Mouse (Mus musculus): ENCODE measurements around the gene Kcnab3. TPM values are rescaled to one million over a fixed set of nuclear protein-coding genes. Genes with fewer than 3 reads are reported as not detected.

Kcnab3 gene
- polyA plus RNA-seq, 1 experiment from 2014 or later, result 1.1 TPM

- Histone ChIP-seq H3K9me3 (no peaks in the 10 kb centered on the region), H3K27me3 (replicated peaks; ENCODE audit: low read depth, poor library complexity, severe bottlenecking) (peaks cover 13% of the 10 kb centered on the region), H3K4me3 (peak overlapping the region; percentile 78), H3K4me1 (peaks cover 46% of the 10 kb centered on the region), H3K36me3 (replicated peaks) (peaks cover 41% of the 10 kb centered on the region), H3K27ac (replicated peaks) (no peak overlapping the region)
- 83% methylated on average over 6 of the region's 6 CpGs for WGBS
- no peak for DNase-seq (ENCODE audit: low spot score)
These were observed 4.0 kb upstream of the Kcnab3 start for GRCm38 (mm10) chr11:69322010-69322409.

GRCm38 (mm10) chr11:69322693-69323471, 3.2 kb upstream of the Kcnab3 start:
- H3K4me1 ChIP-seq, result peaks cover 52% of the 10 kb centered on the region
- 33% methylated on average over 18 of the region's 18 CpGs for WGBS

GRCm38 (mm10) chr11:69323667-69324111, 2.4 kb upstream of the Kcnab3 start, which contains the start of the genes Cntrob and Trappc1:
Gene Cntrob (minus strand): TSS chr11:69323775.
Gene Trappc1 (plus strand): TSS chr11:69323980.
- Histone ChIP-seq H3K36me3 (replicated peaks) (peaks cover 25% of the 10 kb centered on the region), H3K27me3 (replicated peaks; ENCODE audit: low read depth, poor library complexity, severe bottlenecking) (peaks cover 30% of the 10 kb centered on the region), H3K4me3 (peak within 1 kb of the TSS; percentile 78), H3K9me3 (no peaks in the 10 kb centered on the region), H3K4me1 (peaks cover 52% of the 10 kb centered on the region), H3K27ac (replicated peaks) (peak within 1 kb of the TSS; percentile 96)
- WGBS, result 0% methylated on average over 30 of the region's 30 CpGs
- peak; percentile 100 for DNase-seq (ENCODE audit: low spot score)

More at GRCm38 (mm10) chr11:69322693-69323471, 3.2 kb upstream of the Kcnab3 start:
- peak; percentile 17 for DNase-seq (ENCODE audit: low spot score)
- Histone ChIP-seq H3K27ac (replicated peaks) (peak overlapping the region; percentile 96), H3K4me3 (peak overlapping the region; percentile 78), H3K36me3 (replicated peaks) (peaks cover 33% of the 10 kb centered on the region), H3K27me3 (replicated peaks; ENCODE audit: low read depth, poor library complexity, severe bottlenecking) (peaks cover 22% of the 10 kb centered on the region), H3K9me3 (no peaks in the 10 kb centered on the region)

GRCm38 (mm10) chr11:69324749-69325148, 1.3 kb upstream of the Kcnab3 start:
- Histone ChIP-seq H3K36me3 (replicated peaks) (peaks cover 14% of the 10 kb centered on the region), H3K4me1 (peaks cover 52% of the 10 kb centered on the region), H3K9me3 (no peaks in the 10 kb centered on the region), H3K27ac (replicated peaks) (no peak overlapping the region), H3K27me3 (replicated peaks; ENCODE audit: low read depth, poor library complexity, severe bottlenecking) (peaks cover 40% of the 10 kb centered on the region), H3K4me3 (peak overlapping the region; percentile 78)
- DNase-seq (ENCODE audit: low spot score), result no peak
- WGBS, result 82% methylated on average over 6 of the region's 6 CpGs

GRCm38 (mm10) chr11:69326408-69327156, 524 bp downstream of the Kcnab3 start:
- Histone ChIP-seq H3K27me3 (replicated peaks; ENCODE audit: low read depth, poor library complexity, severe bottlenecking) (peaks cover 59% of the 10 kb centered on the region), H3K4me3 (peak overlapping the region; percentile 78), H3K27ac (replicated peaks) (peak overlapping the region; percentile 66), H3K4me1 (peaks cover 58% of the 10 kb centered on the region), H3K36me3 (replicated peaks) (no peaks in the 10 kb centered on the region), H3K9me3 (no peaks in the 10 kb centered on the region)
- 1% methylated on average over 45 of the region's 45 CpGs for WGBS
- DNase-seq (ENCODE audit: low spot score), result no peak

- H3K9me3 ChIP-seq, result no peaks in the 10 kb centered on the region
- 8% methylated on average over 9 of the region's 9 CpGs for WGBS
- peaks cover 58% of the 10 kb centered on the region for H3K4me1 ChIP-seq
- no peaks in the 10 kb centered on the region for H3K36me3 ChIP-seq (replicated peaks)
- peak overlapping the region; percentile 78 for H3K4me3 ChIP-seq
- H3K27me3 ChIP-seq (replicated peaks; ENCODE audit: low read depth, poor library complexity, severe bottlenecking), result peaks cover 62% of the 10 kb centered on the region
- no peak for DNase-seq (ENCODE audit: low spot score)
- H3K27ac ChIP-seq (replicated peaks), result no peak overlapping the region
These were observed 1.0 kb downstream of the Kcnab3 start for GRCm38 (mm10) chr11:69327157-69327442.

GRCm38 (mm10) chr11:69327648-69328047, 1.6 kb downstream of the Kcnab3 start:
- H3K4me3 ChIP-seq, result peak overlapping the region; percentile 78; the same call in 1 of the 2 replicates
- H3K27ac ChIP-seq (replicated peaks), result 0 out of 2 replicates have a peak overlapping the region, but pooled peaks have one; percentile 30
- H3K27me3 ChIP-seq (replicated peaks; ENCODE audit: low read depth, poor library complexity, severe bottlenecking), result peaks cover 62% of the 10 kb centered on the region
- DNase-seq (ENCODE audit: low spot score), result no peak
- peaks cover 58% of the 10 kb centered on the region for H3K4me1 ChIP-seq
- no peaks in the 10 kb centered on the region for H3K9me3 ChIP-seq
- no peaks in the 10 kb centered on the region for H3K36me3 ChIP-seq (replicated peaks)
- 49% methylated on average over 6 of the region's 6 CpGs for WGBS

GRCm38 (mm10) chr11:69328517-69328916, 2.5 kb downstream of the Kcnab3 start:
- Histone ChIP-seq H3K4me3 (no peak overlapping the region), H3K27ac (replicated peaks) (no peak overlapping the region), H3K4me1 (peaks cover 59% of the 10 kb centered on the region), H3K9me3 (no peaks in the 10 kb centered on the region), H3K36me3 (replicated peaks) (no peaks in the 10 kb centered on the region), H3K27me3 (replicated peaks; ENCODE audit: low read depth, poor library complexity, severe bottlenecking) (peaks cover 62% of the 10 kb centered on the region)
- no peak for DNase-seq (ENCODE audit: low spot score)
- 93% methylated on average over 6 of the region's 6 CpGs for WGBS

GRCm38 (mm10) chr11:69331152-69331551, 5.1 kb downstream of the Kcnab3 start:
- peaks cover 38% of the 10 kb centered on the region for H3K4me1 ChIP-seq
- no peak overlapping the region; the same call in 1 of the 2 replicates for H3K27ac ChIP-seq (replicated peaks)
- 91% methylated on average over 6 of the region's 6 CpGs for WGBS
- H3K9me3 ChIP-seq, result no peaks in the 10 kb centered on the region
- H3K36me3 ChIP-seq (replicated peaks), result no peaks in the 10 kb centered on the region
- H3K4me3 ChIP-seq, result peak overlapping the region; percentile 67
- H3K27me3 ChIP-seq (replicated peaks; ENCODE audit: low read depth, poor library complexity, severe bottlenecking), result peaks cover 61% of the 10 kb centered on the region
- no peak for DNase-seq (ENCODE audit: low spot score)

GRCm38 (mm10) chr11:69331929-69332405, 5.9 kb downstream of the Kcnab3 start:
- WGBS, result 2% methylated on average over 24 of the region's 24 CpGs
- peaks cover 53% of the 10 kb centered on the region for H3K27me3 ChIP-seq (replicated peaks; ENCODE audit: low read depth, poor library complexity, severe bottlenecking)

GRCm38 (mm10) chr11:69332713-69333253, 6.7 kb downstream of the Kcnab3 start:
- peaks cover 24% of the 10 kb centered on the region for H3K4me1 ChIP-seq
- DNase-seq (ENCODE audit: low spot score), result no peak
- H3K9me3 ChIP-seq, result 0 out of 2 replicates have a peak, but pooled peaks cover 4% of the 10 kb centered on the region
- 31% methylated on average over 8 of the region's 8 CpGs for WGBS
- H3K27me3 ChIP-seq (replicated peaks; ENCODE audit: low read depth, poor library complexity, severe bottlenecking), result peaks cover 45% of the 10 kb centered on the region
- H3K36me3 ChIP-seq (replicated peaks), result no peaks in the 10 kb centered on the region
- peak overlapping the region; percentile 67 for H3K4me3 ChIP-seq
- H3K27ac ChIP-seq (replicated peaks), result peak overlapping the region; percentile 86

More at GRCm38 (mm10) chr11:69331929-69332405, 5.9 kb downstream of the Kcnab3 start:
- Histone ChIP-seq H3K4me1 (peaks cover 30% of the 10 kb centered on the region), H3K4me3 (peak overlapping the region; percentile 67), H3K27ac (replicated peaks) (peak overlapping the region; percentile 86), H3K36me3 (replicated peaks) (no peaks in the 10 kb centered on the region), H3K9me3 (no peaks in the 10 kb centered on the region)
- peak; percentile 86 for DNase-seq (ENCODE audit: low spot score)

- DNase-seq (ENCODE audit: low spot score), result no peak
- H3K4me1 ChIP-seq, result peaks cover 24% of the 10 kb centered on the region
- no peak overlapping the region for H3K27ac ChIP-seq (replicated peaks)
- H3K4me3 ChIP-seq, result 0 out of 2 replicates have a peak overlapping the region, but pooled peaks have one; percentile 1
- H3K36me3 ChIP-seq (replicated peaks), result no peaks in the 10 kb centered on the region
- H3K27me3 ChIP-seq (replicated peaks; ENCODE audit: low read depth, poor library complexity, severe bottlenecking), result peaks cover 44% of the 10 kb centered on the region
- WGBS, result 69% methylated on average over 3 of the region's 3 CpGs
- H3K9me3 ChIP-seq, result 0 out of 2 replicates have a peak, but pooled peaks cover 8% of the 10 kb centered on the region
These were observed 7.9 kb downstream of the Kcnab3 start for GRCm38 (mm10) chr11:69333922-69334321.

Measured in embryonic facial prominence, embryonic 10.5 days (tissue).